Mouse (Mus musculus) heart, embryonic 16.5 days (tissue): ENCODE results near the gene Cks1b. TPM values are rescaled to one million over a fixed set of nuclear protein-coding genes. Genes with fewer than 3 reads are reported as not detected.

Experiments
- ATAC-seq: fragments of 200-750 bp; cut with Nextera tagmentation; replicated peaks from 2 replicates; pipeline ENCODE4 v1.8.0; 2017; ENCODE audit warnings: moderate number of reproducible peaks; ENCODE audit not compliant: insufficient read depth, low FRiP score; ENCODE audit errors: extremely low read depth
- H3K27ac ChIP-seq: fragments of 300-500 bp; sonication (generic); 2 replicates; pipeline ENCODE4 v1.5.1; 2014; ENCODE audit warnings: mild to moderate bottlenecking, low read length, control low read depth, moderate library complexity
- H3K27me3 ChIP-seq: fragments of 300-500 bp; sonication (generic); 2 replicates; pipeline ENCODE4 v1.6.1; 2014; ENCODE audit warnings: low read length, mixed read lengths; ENCODE audit not compliant: control insufficient read depth, insufficient read depth
- H3K36me3 ChIP-seq: fragments of 300-500 bp; sonication (generic); 2 replicates; pipeline ENCODE4 v1.6.1; 2014; ENCODE audit not compliant: control insufficient read depth, insufficient read depth
- H3K4me1 ChIP-seq: fragments of 300-500 bp; sonication (generic); 2 replicates; pipeline ENCODE4 v1.6.1; 2014; ENCODE audit warnings: low read length, mixed read lengths; ENCODE audit not compliant: control insufficient read depth, insufficient read depth
- H3K4me2 ChIP-seq: fragments of 300-500 bp; sonication (generic); 2 replicates; pipeline ENCODE4 v1.6.1; 2014; ENCODE audit warnings: low read depth, mild to moderate bottlenecking, control low read depth, low read length
- H3K4me3 ChIP-seq: fragments of 300-500 bp; sonication (generic); 2 replicates; pipeline ENCODE4 v1.5.1; 2014; ENCODE audit warnings: mild to moderate bottlenecking, control low read depth, low read length
- H3K9ac ChIP-seq: fragments of 300-500 bp; sonication (generic); 2 replicates; pipeline ENCODE4 v1.6.1; 2014; ENCODE audit warnings: low read length, control low read depth
- H3K9me3 ChIP-seq: fragments of 300-500 bp; sonication (generic); replicated peaks from 2 replicates; pipeline ENCODE4 v1.6.1; 2016; ENCODE audit warnings: low read length; ENCODE audit not compliant: control insufficient read depth
- WGBS: fragments of 180-500 bp; shearing (Covaris S2); extraction: QIAGEN DNeasy Blood & Tissue Kit; methylation state at CpG from one replicate; pipeline ENCODE4 v1.1.7; 2014; 5-methylcytosine and 5-hydroxymethylcytosine counted together
- polyA plus RNA-seq: library from polyadenylated mRNA; unstranded; fragments of >200 nt; fragmentation: Nextera tagmentation; extraction: Ambion mirVana; gene quantifications from 2 replicates; pipeline ENCODE4 v1.2.1, GENCODE M21; 2015

Cks1b gene
- 288 and 304 TPM in 2 replicates for polyA plus RNA-seq

DNA sequence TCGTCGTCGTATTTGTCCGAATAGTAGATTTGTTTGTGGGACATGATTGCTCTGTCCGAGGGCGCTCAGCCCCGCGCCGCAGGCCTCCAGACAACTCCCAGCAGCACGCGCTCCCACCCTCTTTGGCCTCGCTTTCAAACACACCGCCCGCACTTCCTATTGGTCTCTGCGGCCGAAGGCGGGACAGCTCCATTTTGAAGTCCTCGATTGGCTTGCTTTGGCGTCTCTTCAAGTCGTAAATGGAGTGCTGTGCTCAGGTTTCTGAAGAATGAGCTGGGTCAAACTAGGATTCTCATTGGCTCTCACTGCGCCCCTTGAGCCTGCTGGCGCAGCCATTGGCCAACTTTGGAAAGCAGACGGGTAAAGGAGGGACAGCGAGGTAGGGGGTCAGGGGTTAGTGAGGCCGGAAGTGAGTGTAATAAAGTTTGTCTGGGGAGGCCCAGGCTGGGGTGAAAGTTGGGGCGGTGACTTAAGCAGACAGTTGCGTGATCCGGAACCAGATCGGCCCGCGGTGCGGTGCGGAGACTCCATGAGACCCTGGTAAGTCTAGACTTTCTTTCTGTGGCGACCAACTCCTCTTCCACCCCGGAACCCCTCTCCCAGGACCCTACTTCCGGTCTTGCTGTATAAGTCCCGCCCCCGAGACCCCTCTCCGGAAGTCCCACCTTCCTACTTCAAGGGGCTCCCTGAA, at the start of gene Cks1b, which contains the start of gene Shc1:
Cks1b (minus strand) TSS at position 214 of the 691 bp plus-strand sequence.
Shc1 (plus strand) TSS at position 274 of the 691 bp plus-strand sequence.
- under 1% methylated on average over 39 of the region's 39 CpGs for WGBS

DNA sequence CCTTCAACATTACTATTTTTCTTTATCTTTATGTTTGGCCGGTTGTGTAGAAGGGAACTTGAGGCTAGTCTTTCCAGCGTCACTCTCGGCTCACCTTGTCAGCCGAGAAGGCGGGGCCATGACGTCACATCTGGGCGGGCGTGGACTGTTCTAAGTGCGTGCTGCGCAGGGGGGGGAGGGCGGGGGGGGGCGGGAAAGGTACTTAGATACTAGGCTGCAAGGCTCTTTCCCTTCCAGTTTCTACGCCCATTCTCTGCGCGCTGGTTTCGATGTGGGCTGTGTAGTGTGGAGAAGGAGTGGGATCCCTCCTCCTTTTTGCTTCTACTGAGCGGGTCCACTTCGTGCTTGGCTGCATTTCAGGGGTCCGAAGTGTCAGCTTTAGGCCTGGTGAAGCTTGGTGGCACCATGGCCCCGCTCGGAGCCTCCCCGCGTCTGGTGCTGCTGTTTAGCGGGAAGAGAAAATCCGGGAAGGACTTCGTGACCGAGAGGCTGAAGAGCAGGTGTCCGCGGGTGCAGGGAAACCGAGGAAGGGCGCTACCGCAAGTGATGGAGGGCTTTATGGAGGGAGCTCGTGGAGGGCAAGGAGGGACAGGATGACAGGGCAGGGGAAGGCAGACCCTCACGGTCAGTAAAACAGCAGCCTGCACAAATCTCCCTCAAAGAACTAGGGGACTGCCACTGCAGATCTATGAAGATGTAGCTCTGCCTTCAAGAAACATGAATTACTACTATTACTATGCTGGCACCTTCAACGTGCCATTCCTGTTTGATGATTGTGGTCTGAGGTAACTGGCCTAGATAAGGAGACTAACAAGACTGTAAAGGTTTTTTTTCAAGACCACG, 41.0 kb upstream of the Cks1b start:
- under 1% methylated on average over 35 of the region's 36 CpGs for WGBS
- ATAC-seq: peak; percentile 88
- Histone ChIP-seq H3K36me3 (no peaks in the 10 kb centered on the region), H3K4me3 (peak overlapping the region; percentile 77), H3K4me1 (peaks cover 12% of the 10 kb centered on the region), H3K4me2 (peak overlapping the region; percentile 79), H3K27me3 (no peaks in the 10 kb centered on the region), H3K9me3 (no peaks in the 10 kb centered on the region), H3K27ac (peak overlapping the region; percentile 79), H3K9ac (peak overlapping the region; percentile 75)

More for the DNA sequence above, at the start of gene Cks1b, which contains the start of gene Shc1:
- peak within 1 kb of the TSS; percentile 90 for H3K4me2 ChIP-seq
- peaks cover 36% of the 10 kb centered on the region for H3K4me1 ChIP-seq
- peak within 1 kb of the TSS; percentile 90 for H3K4me3 ChIP-seq
- peaks cover 24% of the 10 kb centered on the region for H3K36me3 ChIP-seq
- H3K9me3 ChIP-seq: no peaks in the 10 kb centered on the region
- no peaks in the 10 kb centered on the region for H3K27me3 ChIP-seq
- H3K27ac ChIP-seq: peak within 1 kb of the TSS; percentile 100
- ATAC-seq: peak; percentile 90
- H3K9ac ChIP-seq: peak within 1 kb of the TSS; percentile 79

DNA sequence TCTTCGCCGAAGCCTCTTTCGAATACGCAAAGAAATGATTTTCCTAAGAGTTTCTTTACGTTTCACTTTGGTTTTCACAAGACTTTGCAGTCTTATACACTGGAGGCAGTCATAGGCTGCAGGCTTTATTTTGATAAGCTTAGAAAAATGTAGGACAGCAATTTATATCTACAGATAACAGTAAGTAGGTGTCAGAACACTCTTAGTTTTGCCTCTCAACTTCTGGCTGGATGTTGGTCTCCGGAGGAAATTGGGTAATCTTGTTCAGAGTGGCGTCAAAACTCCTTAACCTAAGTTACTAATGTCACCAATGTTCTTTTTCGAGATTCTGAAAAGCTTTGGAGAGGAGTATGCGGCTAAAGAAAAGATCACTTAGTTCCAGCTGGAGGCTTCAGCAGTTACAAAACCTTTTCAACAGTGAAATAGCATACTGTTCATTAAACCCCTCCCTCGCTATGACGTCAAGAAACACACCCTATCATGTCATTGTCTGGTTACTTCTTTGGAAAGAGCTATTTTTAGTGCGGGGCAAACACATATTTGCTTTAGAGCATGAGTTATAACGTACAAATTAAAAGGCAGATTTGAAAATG, 40.3 kb upstream of the Cks1b start:
- H3K4me1 ChIP-seq: peaks cover 12% of the 10 kb centered on the region
- 38% methylated on average over 13 of the region's 13 CpGs for WGBS
- H3K36me3 ChIP-seq: no peaks in the 10 kb centered on the region
- ATAC-seq: peak; percentile 33; the same call in 1 of the 2 replicates
- H3K9me3 ChIP-seq: no peaks in the 10 kb centered on the region
- H3K27ac ChIP-seq: peak overlapping the region; percentile 79
- H3K4me3 ChIP-seq: peak overlapping the region; percentile 77
- peak overlapping the region; percentile 75 for H3K9ac ChIP-seq
- peak overlapping the region; percentile 79 for H3K4me2 ChIP-seq
- H3K27me3 ChIP-seq: no peaks in the 10 kb centered on the region

- WGBS: 37% methylated on average over 10 of the region's 10 CpGs
- Histone ChIP-seq H3K27me3 (no peaks in the 10 kb centered on the region), H3K9me3 (no peaks in the 10 kb centered on the region), H3K36me3 (no peaks in the 10 kb centered on the region), H3K9ac (no peak overlapping the region), H3K4me2 (no peak overlapping the region), H3K4me1 (peaks cover 12% of the 10 kb centered on the region), H3K4me3 (no peak overlapping the region), H3K27ac (no peak overlapping the region)
- ATAC-seq: no peak
Measured at GRCm38 (mm10) chr3:89456726-89457665, 38.8 kb upstream of the Cks1b start.

GRCm38 (mm10) chr3:89455786-89456285, 37.7 kb upstream of the Cks1b start:
- H3K4me3 ChIP-seq: no peak overlapping the region
- ATAC-seq: no peak
- H3K4me1 ChIP-seq: peaks cover 13% of the 10 kb centered on the region
- H3K9ac ChIP-seq: no peak overlapping the region
- no peaks in the 10 kb centered on the region for H3K36me3 ChIP-seq
- no peaks in the 10 kb centered on the region for H3K27me3 ChIP-seq
- no peak overlapping the region for H3K27ac ChIP-seq
- WGBS: 60% methylated on average over 1 of the region's 1 CpGs
- no peaks in the 10 kb centered on the region for H3K9me3 ChIP-seq
- H3K4me2 ChIP-seq: no peak overlapping the region

GRCm38 (mm10) chr3:89454401-89455177, 36.4 kb upstream of the Cks1b start, which contains the start of gene Pmvk:
Gene Pmvk, plus strand, starts transcription at chr3:89454541.
- no peak within 1 kb of the TSS for H3K9ac ChIP-seq
- no peak within 1 kb of the TSS for H3K4me2 ChIP-seq
- peaks cover 13% of the 10 kb centered on the region for H3K4me1 ChIP-seq
- no peak for ATAC-seq
- H3K36me3 ChIP-seq: no peaks in the 10 kb centered on the region
- H3K27ac ChIP-seq: no peak within 1 kb of the TSS
- no peaks in the 10 kb centered on the region for H3K27me3 ChIP-seq
- 57% methylated on average over 10 of the region's 10 CpGs for WGBS
- H3K4me3 ChIP-seq: no peak within 1 kb of the TSS
- H3K9me3 ChIP-seq: no peaks in the 10 kb centered on the region

DNA sequence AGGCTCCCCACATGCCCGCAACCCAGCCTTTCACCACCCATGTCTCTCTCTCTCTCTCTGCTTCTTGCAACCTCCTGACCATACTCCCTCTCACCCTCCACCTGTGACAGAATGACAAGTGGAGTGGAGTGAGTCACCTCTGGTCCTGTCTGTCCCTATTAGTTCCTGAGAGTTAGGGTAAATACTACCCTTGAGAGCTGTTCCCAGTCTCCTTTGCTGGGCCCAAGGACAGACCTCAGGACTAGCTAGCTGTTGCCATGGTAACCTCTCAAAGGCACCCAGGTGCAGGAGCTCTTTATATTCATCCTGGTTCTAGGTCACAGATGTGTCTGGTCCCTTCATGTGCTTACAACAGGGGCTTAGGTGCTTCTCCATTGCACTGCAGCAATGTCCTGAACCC, 33.7 kb upstream of the Cks1b start:
- no peak overlapping the region for H3K4me3 ChIP-seq
- no peak overlapping the region for H3K27ac ChIP-seq
- peaks cover 22% of the 10 kb centered on the region for H3K4me1 ChIP-seq
- H3K27me3 ChIP-seq: no peaks in the 10 kb centered on the region
- no peak overlapping the region for H3K9ac ChIP-seq
- 74% methylated on average over 1 of the region's 1 CpGs for WGBS
- H3K36me3 ChIP-seq: peaks cover 5% of the 10 kb centered on the region
- H3K4me2 ChIP-seq: no peak overlapping the region
- ATAC-seq: no peak
- H3K9me3 ChIP-seq: no peaks in the 10 kb centered on the region
